Mouse (Mus musculus) testis, adult 2 months (tissue): Measurements from ENCODE around the gene Hyal3.

Experiments used
- CTCF ChIP-seq: fragments of 200-500 bp; IDR thresholded peaks from 2 replicates; pipeline ENCODE4 v1.5.1; 2012; ENCODE audit warnings: low read depth, mild to moderate bottlenecking, inconsistent platforms, low read length, moderate library complexity; ENCODE audit not compliant: control insufficient read depth, insufficient read depth, insufficient replicate concordance
- POLR2A ChIP-seq: fragments of 200-500 bp; IDR thresholded peaks from 2 replicates; pipeline ENCODE4 v1.6.1; 2012; ENCODE audit warnings: low read depth, mild to moderate bottlenecking, inconsistent platforms, low read length, moderate library complexity; ENCODE audit not compliant: control insufficient read depth

DNA sequence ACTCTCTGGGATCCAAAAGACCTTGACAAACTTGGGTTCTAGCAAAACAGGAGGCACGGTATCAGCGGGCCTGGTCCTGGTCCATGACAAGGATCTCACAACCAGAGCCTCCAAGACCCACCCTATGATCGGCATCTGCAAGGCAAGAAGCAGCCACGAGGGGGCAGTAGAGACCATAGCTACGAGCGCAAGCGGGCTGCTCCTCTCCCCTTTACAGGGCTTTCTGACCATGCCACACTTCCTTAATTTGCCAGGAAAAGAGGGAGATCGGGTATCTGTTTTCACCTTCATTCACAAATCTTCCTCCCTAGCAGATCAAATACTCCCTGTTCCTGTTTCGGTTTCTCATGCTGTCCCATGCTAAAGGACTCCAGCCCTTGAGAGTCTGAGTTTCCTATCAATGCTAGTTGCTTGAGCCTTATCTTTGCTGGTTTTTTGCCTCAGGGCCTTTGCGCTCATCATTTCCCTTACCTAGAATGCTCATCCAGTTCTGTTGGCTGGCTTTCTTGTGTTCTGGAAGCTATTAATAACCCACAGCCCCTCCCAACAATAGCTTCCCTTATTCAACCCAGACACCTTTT, 21.5 kb downstream of the Hyal3 start:
- TF ChIP-seq CTCF, result peak; percentile 97
- no peak for TF ChIP-seq POLR2A
